ENCODE assay signal across 8 mouse cellular contexts in the genomic region with DNA sequence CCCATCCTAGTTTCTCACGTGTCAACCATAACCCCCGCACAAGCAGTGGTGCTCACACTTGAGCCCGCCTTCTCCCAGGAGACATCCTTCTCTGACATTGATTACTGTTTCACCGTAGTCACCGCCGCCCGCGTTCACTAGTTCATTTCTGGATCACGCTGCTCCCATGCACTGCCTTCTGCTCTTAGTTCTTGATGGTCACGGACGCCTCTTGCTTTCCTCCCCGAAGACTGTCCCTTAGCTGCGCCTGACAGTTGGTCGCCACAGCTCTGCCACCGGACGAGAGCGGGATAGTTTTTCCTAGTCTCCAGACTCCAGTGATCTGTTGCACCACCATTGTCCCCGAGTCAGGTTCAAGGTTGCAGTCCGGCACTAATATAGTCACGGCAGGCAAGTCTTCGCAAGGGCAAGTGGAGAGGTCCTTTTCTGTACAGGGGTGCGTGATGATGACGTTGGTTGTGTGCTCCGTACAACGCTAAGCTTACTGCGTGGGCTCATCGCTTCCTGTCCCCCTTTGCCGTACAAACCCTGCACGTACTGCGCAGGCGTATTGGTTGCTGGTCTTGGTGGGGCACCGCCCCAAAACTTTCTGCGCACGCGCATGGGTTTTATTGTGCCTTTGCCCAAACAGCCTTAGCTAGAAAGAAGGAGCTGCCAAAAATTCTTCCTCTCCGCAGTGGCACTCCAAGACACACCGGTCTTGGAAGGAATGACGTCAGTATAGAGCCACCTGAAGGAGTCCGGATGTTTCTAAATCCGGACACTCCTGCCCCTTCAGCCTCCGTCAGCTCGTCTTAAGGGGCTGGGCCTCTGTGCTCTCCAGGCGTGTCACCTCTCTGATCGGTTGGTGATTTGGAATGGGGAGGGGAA. TPM values are rescaled to one million over a fixed set of nuclear protein-coding genes. Genes with fewer than 3 reads are reported as not detected.
DNase-seq lines count a peak whose midpoint lies in the region; ATAC-seq and TF ChIP-seq lines count a peak whose summit lies in the region.

A gene (plus strand): TSS at position 628 of the 870 bp plus-strand sequence.

- TF ChIP-seq CTCF in heart, adult 2 months (IDR thresholded peaks at IDR 0.05): no peak

- peak within 1 kb of the TSS; percentile 92 for H3K27ac ChIP-seq in embryonic facial prominence, embryonic 14.5 days (replicated peaks; ENCODE audit: low read depth, low read length)
- H3K27ac ChIP-seq in heart, adult 2 months: peak within 1 kb of the TSS; percentile 86
- peak within 1 kb of the TSS; percentile 83 for H3K27ac ChIP-seq in limb, embryonic 13.5 days
- peak within 1 kb of the TSS; percentile 88 for H3K27ac ChIP-seq in midbrain, embryonic 16.5 days (ENCODE audit: low read length)

- intact Hi-C loops in heart, adult 2 months (cut with DNase I): loop anchor here (1.0 to 10.0 kb wide), 5 partner anchors 17 to 445 kb away; a partner anchor contains a TSS

- peak; percentile 97 for ATAC-seq in embryonic facial prominence, embryonic 14.5 days (ENCODE audit: low read depth)
- peak; percentile 95 for ATAC-seq in limb, embryonic 13.5 days (ENCODE audit: low FRiP score, low read depth)
- ATAC-seq in midbrain, embryonic 16.5 days: peak; percentile 95

- peak; percentile 98 for DNase-seq in 3T3-L1 (ENCODE audit: low read depth, low spot score)
- DNase-seq in adrenal gland, postnatal 4 days (ENCODE audit: low spot score in 2 of 2): peak; percentile 93 to 99
- DNase-seq in embryonic facial prominence, embryonic 14.5 days (ENCODE audit: low spot score): peak; percentile 100
- DNase-seq in heart, adult 2 months: peak; percentile 98
- peak; percentile 99 for DNase-seq in kidney, adult 8-10 months
- DNase-seq in spleen, postnatal 10 days (ENCODE audit: low spot score in 2 of 2): peak; percentile 90 to 97

- WGBS in embryonic facial prominence, embryonic 14.5 days: under 1% methylated on average over 44 of the region's 44 CpGs
- under 1% methylated on average over 44 of the region's 44 CpGs for WGBS in heart, adult 2 months
- WGBS in limb, embryonic 13.5 days: under 1% methylated on average over 44 of the region's 44 CpGs
- WGBS in midbrain, embryonic 16.5 days: under 1% methylated on average over 44 of the region's 44 CpGs

- peak within 1 kb of the TSS; percentile 98 for H3K4me2 ChIP-seq in embryonic facial prominence, embryonic 14.5 days (ENCODE audit: low read depth, low read length)
- peak within 1 kb of the TSS; percentile 96 for H3K4me2 ChIP-seq in limb, embryonic 13.5 days (replicated peaks)
- H3K4me2 ChIP-seq in midbrain, embryonic 16.5 days (ENCODE audit: low read length): peak within 1 kb of the TSS; percentile 91

- H3K27me3 ChIP-seq in embryonic facial prominence, embryonic 14.5 days (replicated peaks; ENCODE audit: control insufficient read depth, insufficient read depth, low read length): no peaks in the 10 kb centered on the region; the same call in 1 of the 2 replicates
- H3K27me3 ChIP-seq in heart, adult 2 months (ENCODE audit: control insufficient read depth, insufficient read depth, low read length): no peaks in the 10 kb centered on the region
- peaks cover 15% of the 10 kb centered on the region for H3K27me3 ChIP-seq in limb, embryonic 13.5 days
- H3K27me3 ChIP-seq in midbrain, embryonic 16.5 days (ENCODE audit: control insufficient read depth, insufficient read depth, low read depth, low read length): no peaks in the 10 kb centered on the region

- peaks cover 24% of the 10 kb centered on the region for H3K36me3 ChIP-seq in embryonic facial prominence, embryonic 14.5 days (ENCODE audit: control insufficient read depth, insufficient read depth, low read length)
- peaks cover 3% of the 10 kb centered on the region; the same call in 1 of the 2 replicates for H3K36me3 ChIP-seq in heart, adult 2 months (ENCODE audit: control insufficient read depth, insufficient read depth, low read length)
- H3K36me3 ChIP-seq in limb, embryonic 13.5 days: peaks cover 23% of the 10 kb centered on the region
- peaks cover 16% of the 10 kb centered on the region for H3K36me3 ChIP-seq in midbrain, embryonic 16.5 days (ENCODE audit: control insufficient read depth, insufficient read depth, low read length)

- TF ChIP-seq EP300 in heart, adult 2 months (IDR thresholded peaks at IDR 0.05; ENCODE audit: insufficient read depth, low read depth, low read length): peak; percentile 86; the same call in 1 of the 2 replicates

- TF ChIP-seq POLR2A in heart, adult 2 months (IDR thresholded peaks at IDR 0.05; ENCODE audit: insufficient read depth, low read depth, low read length): peak; percentile 83

- H3K4me3 ChIP-seq in embryonic facial prominence, embryonic 14.5 days (ENCODE audit: low read depth, low read length): peak within 1 kb of the TSS; percentile 68
- H3K4me3 ChIP-seq in heart, adult 2 months: peak within 1 kb of the TSS; percentile 61
- peak within 1 kb of the TSS; percentile 67 for H3K4me3 ChIP-seq in limb, embryonic 13.5 days
- peak within 1 kb of the TSS; percentile 55 for H3K4me3 ChIP-seq in midbrain, embryonic 16.5 days (ENCODE audit: low read depth, low read length)

- H3K79me2 ChIP-seq in heart, adult 2 months (replicated peaks; ENCODE audit: control insufficient read depth, insufficient read depth, low read length): peaks cover 2% of the 10 kb centered on the region; the same call in 1 of the 2 replicates

- peak within 1 kb of the TSS; percentile 87 for H3K9ac ChIP-seq in embryonic facial prominence, embryonic 14.5 days (ENCODE audit: low read depth, low read length)
- peak within 1 kb of the TSS; percentile 77 for H3K9ac ChIP-seq in heart, adult 2 months (ENCODE audit: low read depth, low read length)
- peak within 1 kb of the TSS; percentile 87 for H3K9ac ChIP-seq in limb, embryonic 13.5 days
- peak within 1 kb of the TSS; percentile 93 for H3K9ac ChIP-seq in midbrain, embryonic 16.5 days (ENCODE audit: low read depth, low read length)

- peaks cover 22% of the 10 kb centered on the region for H3K4me1 ChIP-seq in embryonic facial prominence, embryonic 14.5 days (ENCODE audit: control insufficient read depth, insufficient read depth, low read length)
- H3K4me1 ChIP-seq in heart, adult 2 months (ENCODE audit: control insufficient read depth, insufficient read depth, low read length): peaks cover 2% of the 10 kb centered on the region; the same call in 1 of the 2 replicates
- H3K4me1 ChIP-seq in limb, embryonic 13.5 days: peaks cover 48% of the 10 kb centered on the region
- H3K4me1 ChIP-seq in midbrain, embryonic 16.5 days (ENCODE audit: control insufficient read depth, insufficient read depth, low read length): peaks cover 33% of the 10 kb centered on the region

- no peaks in the 10 kb centered on the region for H3K9me3 ChIP-seq in embryonic facial prominence, embryonic 14.5 days (ENCODE audit: control insufficient read depth, low read length)
- no peaks in the 10 kb centered on the region for H3K9me3 ChIP-seq in limb, embryonic 13.5 days
- H3K9me3 ChIP-seq in midbrain, embryonic 16.5 days (replicated peaks; ENCODE audit: control insufficient read depth, low read length, poor library complexity, severe bottlenecking): no peaks in the 10 kb centered on the region

RNA-seq across cellular contexts. Expression of the gene that starts here (rescaled TPM):
- 10 to 100 TPM; 24.9 to 25.7 TPM for total RNA-seq in adrenal gland, postnatal 4 days (2021)
- polyA plus RNA-seq in embryonic facial prominence, embryonic 14.5 days (2014; fragmentation: Nextera tagmentation; extraction: Ambion mirVana): 11.4 and 12.0 TPM in 2 replicates
- total RNA-seq in heart, adult 2 months (2021): 10 to 100 TPM; 16.1 to 17.4 TPM
- 12.9 and 20.7 TPM in 2 replicates for polyA plus RNA-seq in heart, adult 2 months (2012; rRNA removed)
- 6.8 and 8.1 TPM in 2 replicates for polyA plus RNA-seq in limb, embryonic 13.5 days (2015; fragmentation: Nextera tagmentation; extraction: Ambion mirVana)
- polyA plus RNA-seq in midbrain, embryonic 16.5 days (2015; fragmentation: Nextera tagmentation; extraction: Ambion mirVana): 26.3 and 26.9 TPM in 2 replicates

Comparison
In these comparisons a context has a peak if more than half of its experiments do, and no peak if none do; other contexts are left out.
1. Peak in every context shown above with its lines: DNase-seq, ATAC-seq, H3K4me3 ChIP-seq and H3K27ac ChIP-seq.